Mouse (Mus musculus): ENCODE data around the gene Klhl36. TPM values are rescaled to one million over a fixed set of nuclear protein-coding genes. Genes with fewer than 3 reads are reported as not detected.
A peak's percentile ranks its signal among the peaks of the same experiment; 100 is the strongest.

Klhl36 gene
- polyA plus RNA-seq, 1 experiment from 2014 or later, result 8.6 TPM

DNA sequence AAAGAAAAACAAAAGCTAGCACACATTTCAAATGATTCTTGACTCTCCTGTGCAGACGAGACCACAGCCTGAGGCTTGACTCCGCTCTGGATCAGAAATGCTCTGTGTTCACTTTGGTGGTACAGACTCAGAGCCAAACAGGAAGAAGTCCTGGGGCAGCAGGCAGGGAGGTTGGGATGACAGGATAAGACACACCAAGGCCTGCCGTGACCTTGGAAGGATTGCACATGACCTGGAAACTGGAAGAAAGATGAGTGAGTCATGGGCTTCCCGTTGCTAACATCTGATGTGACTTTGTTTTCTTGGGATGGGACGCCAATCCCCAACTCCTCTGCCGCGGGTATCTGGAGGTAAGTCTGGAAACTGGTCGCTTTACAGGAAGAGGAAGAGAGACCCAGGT is 39.9 kb downstream of the Klhl36 start:
- no peaks in the 10 kb centered on the region; the same call in 1 of the 2 replicates for H3K4me1 ChIP-seq (ENCODE audit: control insufficient read depth, insufficient read depth, low read length)
- H3K9me3 ChIP-seq (ENCODE audit: control insufficient read depth, low read length), result no peaks in the 10 kb centered on the region
- H3K27me3 ChIP-seq (replicated peaks; ENCODE audit: control insufficient read depth, insufficient read depth, low read length), result peaks cover 17% of the 10 kb centered on the region
- H3K4me2 ChIP-seq (ENCODE audit: low read depth, low read length), result no peak overlapping the region
- WGBS, result 63% methylated on average over 8 of the region's 8 CpGs
- H3K4me3 ChIP-seq (ENCODE audit: low read depth, low read length), result no peak overlapping the region
- H3K36me3 ChIP-seq (ENCODE audit: control insufficient read depth, insufficient read depth, low read length), result no peaks in the 10 kb centered on the region
- ATAC-seq (ENCODE audit: low read depth), result no peak
- H3K27ac ChIP-seq (replicated peaks; ENCODE audit: low read depth, low read length), result no peak overlapping the region
- DNase-seq (ENCODE audit: low spot score), result no peak
- no peak overlapping the region for H3K9ac ChIP-seq (ENCODE audit: low read depth, low read length)

DNA sequence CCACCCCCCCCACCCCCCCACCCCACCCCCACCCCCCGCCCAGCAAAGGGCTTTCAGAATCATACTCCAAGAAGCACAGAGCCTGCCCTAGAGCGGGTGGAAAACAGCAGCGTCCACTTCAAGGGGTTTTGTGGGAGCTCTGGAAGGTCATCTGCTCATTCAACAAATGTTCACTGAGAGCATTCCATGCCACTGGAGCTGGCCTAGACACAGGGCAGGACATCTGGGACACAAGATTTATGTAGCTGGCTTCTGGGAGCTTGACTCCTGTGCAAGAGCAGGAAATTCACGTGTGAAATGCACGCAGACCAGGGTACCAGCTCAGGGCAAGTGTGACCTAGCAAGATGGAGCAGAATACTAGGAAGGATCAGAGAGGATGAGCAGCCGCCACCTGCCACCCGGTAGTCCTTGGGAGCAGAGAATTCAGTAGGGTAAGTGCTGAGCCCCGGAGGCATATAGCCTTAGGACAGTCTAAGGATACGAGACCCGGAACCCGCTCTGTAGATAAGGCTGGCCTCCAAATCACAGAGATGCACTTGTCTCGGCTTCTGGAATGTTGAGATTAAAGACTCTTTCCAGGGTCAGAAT is 42.4 kb downstream of the Klhl36 start:
- DNase-seq (ENCODE audit: low spot score), result no peak
- H3K9me3 ChIP-seq (ENCODE audit: control insufficient read depth, low read length), result no peaks in the 10 kb centered on the region
- H3K27ac ChIP-seq (replicated peaks; ENCODE audit: low read depth, low read length), result no peak overlapping the region
- WGBS, result 53% methylated on average over 12 of the region's 12 CpGs
- no peak overlapping the region for H3K4me2 ChIP-seq (ENCODE audit: low read depth, low read length)
- H3K36me3 ChIP-seq (ENCODE audit: control insufficient read depth, insufficient read depth, low read length), result no peaks in the 10 kb centered on the region
- H3K4me3 ChIP-seq (ENCODE audit: low read depth, low read length), result no peak overlapping the region
- no peaks in the 10 kb centered on the region for H3K4me1 ChIP-seq (ENCODE audit: control insufficient read depth, insufficient read depth, low read length)
- no peaks in the 10 kb centered on the region for H3K27me3 ChIP-seq (replicated peaks; ENCODE audit: control insufficient read depth, insufficient read depth, low read length)
- no peak overlapping the region for H3K9ac ChIP-seq (ENCODE audit: low read depth, low read length)
- ATAC-seq (ENCODE audit: low read depth), result no peak

DNA sequence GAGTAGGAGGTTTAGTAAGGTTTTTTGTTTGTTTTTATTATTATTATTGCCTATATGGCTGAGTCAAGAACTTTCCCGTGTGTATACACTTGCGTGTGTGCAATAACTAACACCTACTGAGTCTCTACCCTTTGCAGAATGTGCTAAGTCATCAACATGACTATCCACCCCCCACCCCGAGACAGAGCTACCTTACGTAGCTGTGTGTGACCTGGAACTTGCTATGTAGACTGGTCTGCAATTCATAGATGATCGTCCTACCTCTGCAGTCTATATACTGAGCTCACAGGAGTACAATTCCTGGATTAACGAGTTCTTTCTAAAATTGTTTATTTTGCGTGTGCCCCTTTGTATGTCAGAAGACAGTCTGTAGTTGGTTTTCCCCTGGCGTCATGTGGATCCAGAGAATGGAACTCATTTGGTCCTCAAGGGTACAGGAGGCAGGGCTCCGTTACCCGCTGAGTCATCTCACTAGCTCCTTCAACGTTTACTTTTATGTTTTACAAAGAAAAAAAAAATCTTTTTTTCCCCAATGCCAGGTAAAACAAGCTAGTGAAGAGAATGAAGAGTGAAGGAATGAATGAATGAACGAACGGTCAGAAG is 48.0 kb downstream of the Klhl36 start, which contains the start of gene Usp10:
Gene Usp10 (plus strand): TSS at position 417 of the 603 bp plus-strand sequence.
- Histone ChIP-seq H3K36me3 (ENCODE audit: control insufficient read depth, insufficient read depth, low read length) (no peaks in the 10 kb centered on the region), H3K27ac (replicated peaks; ENCODE audit: low read depth, low read length) (peak within 1 kb of the TSS; percentile 86), H3K4me3 (ENCODE audit: low read depth, low read length) (peak within 1 kb of the TSS; percentile 79), H3K4me2 (ENCODE audit: low read depth, low read length) (peak within 1 kb of the TSS; percentile 70), H3K4me1 (ENCODE audit: control insufficient read depth, insufficient read depth, low read length) (peaks cover 27% of the 10 kb centered on the region), H3K27me3 (replicated peaks; ENCODE audit: control insufficient read depth, insufficient read depth, low read length) (no peaks in the 10 kb centered on the region), H3K9ac (ENCODE audit: low read depth, low read length) (peak within 1 kb of the TSS; percentile 91), H3K9me3 (ENCODE audit: control insufficient read depth, low read length) (no peaks in the 10 kb centered on the region)
- DNase-seq (ENCODE audit: low spot score) (no peak), ATAC-seq (ENCODE audit: low read depth) (no peak)
- 27% methylated on average over 13 of the region's 13 CpGs for WGBS

DNA sequence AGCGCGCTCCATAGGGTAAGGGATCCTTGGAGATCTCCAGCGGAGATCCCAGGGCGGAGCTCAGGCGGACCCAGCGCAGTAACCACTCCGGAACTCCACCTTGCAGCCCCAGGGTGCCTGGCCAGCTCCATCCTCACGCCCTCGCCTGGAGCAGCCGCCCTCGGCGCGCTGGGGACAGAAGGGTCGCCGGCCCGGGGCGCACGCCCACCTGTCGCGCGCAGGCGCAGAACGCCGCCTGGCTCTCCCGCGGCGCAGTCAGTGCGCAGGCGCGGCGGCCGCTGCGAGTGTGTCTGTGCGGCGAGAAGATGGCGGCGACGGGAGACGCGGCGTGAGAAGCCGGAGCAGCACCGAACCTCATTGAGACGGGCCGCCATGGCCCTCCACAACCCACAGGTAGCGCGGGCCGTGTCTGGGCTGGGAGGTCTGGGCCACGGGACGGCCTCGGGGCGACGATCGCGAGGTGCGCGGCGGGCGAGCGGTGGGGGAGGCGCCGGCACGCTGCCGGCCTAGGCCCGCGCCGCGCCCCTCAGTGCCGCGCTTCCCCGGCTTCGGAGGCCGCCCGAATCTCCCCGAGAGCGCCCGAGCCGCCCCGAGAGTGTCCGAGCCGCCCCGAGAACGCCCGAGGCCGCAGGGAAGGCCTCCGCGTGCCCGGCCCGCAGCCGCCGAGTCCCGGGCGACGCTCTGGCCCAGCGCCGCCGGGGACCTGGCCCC is 48.6 kb downstream of the Klhl36 start, which contains the start of gene Gm20388:
Gene Gm20388 (plus strand): TSS at position 295 of the 711 bp plus-strand sequence.
- 1% methylated on average over 36 of the region's 97 CpGs for WGBS
- DNase-seq (ENCODE audit: low spot score), result peak; percentile 92

DNA sequence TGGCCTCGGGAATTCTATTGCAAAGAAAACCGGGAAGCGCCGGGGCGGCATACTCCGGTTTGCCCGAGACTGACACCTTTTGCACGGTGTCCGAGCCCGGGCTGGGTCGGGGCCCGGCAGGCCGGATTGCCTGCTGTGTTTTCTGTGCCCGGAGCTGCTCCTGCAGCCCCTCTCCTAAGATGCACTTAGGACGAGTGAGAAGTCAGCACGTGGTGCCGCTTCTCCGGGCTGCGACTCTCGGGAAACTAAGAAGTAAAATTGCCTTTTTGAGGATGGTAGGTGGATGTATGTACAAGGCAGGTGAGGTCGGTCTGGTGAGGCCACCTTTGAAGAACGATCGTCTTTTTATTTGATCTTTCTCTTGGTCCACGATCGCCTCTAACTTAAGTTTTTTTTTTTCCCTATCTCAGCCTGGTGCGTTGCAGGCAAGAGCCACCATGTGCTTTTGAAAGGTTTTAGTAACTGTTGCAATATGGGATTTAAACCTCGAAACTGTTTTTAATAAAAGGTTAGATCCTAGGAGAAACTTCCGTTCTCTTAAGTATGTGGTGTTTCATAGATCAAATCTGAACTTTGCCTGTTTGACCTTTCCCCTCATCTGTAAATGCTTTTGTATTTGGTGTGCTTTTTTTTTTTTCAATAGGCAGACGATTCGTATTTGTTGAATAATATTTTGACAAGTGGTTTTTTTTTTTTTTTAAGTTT is 49.3 kb downstream of the Klhl36 start:
- Histone ChIP-seq H3K9me3 (ENCODE audit: control insufficient read depth, low read length) (no peaks in the 10 kb centered on the region), H3K4me3 (ENCODE audit: low read depth, low read length) (peak overlapping the region; percentile 79), H3K27ac (replicated peaks; ENCODE audit: low read depth, low read length) (peak overlapping the region; percentile 86), H3K27me3 (replicated peaks; ENCODE audit: control insufficient read depth, insufficient read depth, low read length) (no peaks in the 10 kb centered on the region), H3K36me3 (ENCODE audit: control insufficient read depth, insufficient read depth, low read length) (no peaks in the 10 kb centered on the region), H3K9ac (ENCODE audit: low read depth, low read length) (peak overlapping the region; percentile 91), H3K4me1 (ENCODE audit: control insufficient read depth, insufficient read depth, low read length) (peaks cover 33% of the 10 kb centered on the region), H3K4me2 (ENCODE audit: low read depth, low read length) (peak overlapping the region; percentile 70)
- under 1% methylated on average over 30 of the region's 30 CpGs for WGBS
- peak; percentile 44 for DNase-seq (ENCODE audit: low spot score)
- peak; percentile 51 for ATAC-seq (ENCODE audit: low read depth)

More for the DNA sequence above, 48.6 kb downstream of the Klhl36 start, which contains the start of gene Gm20388:
- Histone ChIP-seq H3K36me3 (ENCODE audit: control insufficient read depth, insufficient read depth, low read length) (no peaks in the 10 kb centered on the region), H3K9ac (ENCODE audit: low read depth, low read length) (peak within 1 kb of the TSS; percentile 91), H3K9me3 (ENCODE audit: control insufficient read depth, low read length) (no peaks in the 10 kb centered on the region), H3K4me3 (ENCODE audit: low read depth, low read length) (peak within 1 kb of the TSS; percentile 79), H3K4me1 (ENCODE audit: control insufficient read depth, insufficient read depth, low read length) (peaks cover 30% of the 10 kb centered on the region), H3K4me2 (ENCODE audit: low read depth, low read length) (peak within 1 kb of the TSS; percentile 70), H3K27ac (replicated peaks; ENCODE audit: low read depth, low read length) (peak within 1 kb of the TSS; percentile 86), H3K27me3 (replicated peaks; ENCODE audit: control insufficient read depth, insufficient read depth, low read length) (no peaks in the 10 kb centered on the region)
- peak; percentile 97 for ATAC-seq (ENCODE audit: low read depth)

DNA sequence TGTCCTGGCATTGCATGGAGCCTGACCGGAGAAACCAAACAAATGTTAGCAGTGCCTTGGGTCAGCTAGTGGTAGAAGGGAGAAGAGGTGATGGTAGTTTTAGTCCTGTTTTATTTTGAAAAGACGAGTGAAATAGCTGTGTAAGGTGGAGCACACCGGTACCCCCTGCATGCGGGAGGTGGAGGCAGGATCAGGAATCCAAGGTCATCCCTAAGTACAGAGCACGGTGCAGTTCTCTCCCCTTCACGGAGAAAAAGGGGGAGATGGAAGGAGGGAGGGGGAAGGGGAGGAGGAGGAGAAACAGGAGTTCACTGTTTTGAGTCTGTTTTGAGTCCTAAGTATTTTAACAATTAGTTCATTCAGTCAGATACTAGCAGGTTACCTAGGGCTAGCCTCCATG is 50.6 kb downstream of the Klhl36 start:
- DNase-seq (ENCODE audit: low spot score), result no peak
- Histone ChIP-seq H3K4me2 (ENCODE audit: low read depth, low read length) (peak overlapping the region; percentile 70), H3K36me3 (ENCODE audit: control insufficient read depth, insufficient read depth, low read length) (no peaks in the 10 kb centered on the region), H3K9me3 (ENCODE audit: control insufficient read depth, low read length) (no peaks in the 10 kb centered on the region), H3K4me3 (ENCODE audit: low read depth, low read length) (peak overlapping the region; percentile 79), H3K4me1 (ENCODE audit: control insufficient read depth, insufficient read depth, low read length) (peaks cover 33% of the 10 kb centered on the region), H3K27me3 (replicated peaks; ENCODE audit: control insufficient read depth, insufficient read depth, low read length) (no peaks in the 10 kb centered on the region), H3K27ac (replicated peaks; ENCODE audit: low read depth, low read length) (no peak overlapping the region), H3K9ac (ENCODE audit: low read depth, low read length) (peak overlapping the region; percentile 6; the same call in 1 of the 2 replicates)
- ATAC-seq (ENCODE audit: low read depth), result no peak
- WGBS, result 46% methylated on average over 6 of the region's 6 CpGs

- Histone ChIP-seq H3K4me1 (ENCODE audit: control insufficient read depth, insufficient read depth, low read length) (peaks cover 33% of the 10 kb centered on the region), H3K4me2 (ENCODE audit: low read depth, low read length) (peak overlapping the region; percentile 70), H3K9ac (ENCODE audit: low read depth, low read length) (peak overlapping the region; percentile 6; the same call in 1 of the 2 replicates), H3K36me3 (ENCODE audit: control insufficient read depth, insufficient read depth, low read length) (no peaks in the 10 kb centered on the region), H3K4me3 (ENCODE audit: low read depth, low read length) (no peak overlapping the region), H3K27ac (replicated peaks; ENCODE audit: low read depth, low read length) (no peak overlapping the region), H3K9me3 (ENCODE audit: control insufficient read depth, low read length) (no peaks in the 10 kb centered on the region), H3K27me3 (replicated peaks; ENCODE audit: control insufficient read depth, insufficient read depth, low read length) (no peaks in the 10 kb centered on the region)
- DNase-seq (ENCODE audit: low spot score) (peak; percentile 33), ATAC-seq (ENCODE audit: low read depth) (no peak)
- WGBS, result 60% methylated on average over 3 of the region's 3 CpGs
Measured at GRCm38 (mm10) chr8:119913181-119913580, 51.1 kb downstream of the Klhl36 start.

DNA sequence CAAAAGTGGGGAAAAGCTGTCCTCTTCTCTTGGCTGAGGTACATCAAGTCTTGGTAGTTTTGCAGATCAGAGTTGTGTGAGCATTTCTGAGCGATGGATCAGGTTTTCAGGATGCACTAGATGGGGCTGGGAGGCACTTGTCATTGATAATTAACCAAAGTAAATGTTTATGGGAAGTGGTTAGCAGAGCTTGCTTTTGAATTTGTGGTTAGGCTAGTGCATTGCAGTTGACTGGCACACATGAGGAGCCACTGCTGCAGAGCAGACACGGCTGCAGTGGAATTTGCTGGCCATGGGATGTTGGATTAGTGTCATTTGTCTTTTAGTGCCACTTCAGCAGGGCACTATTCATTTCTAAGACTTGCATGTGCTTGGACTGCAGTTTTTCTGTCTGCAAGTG is 52.1 kb downstream of the Klhl36 start:
- Histone ChIP-seq H3K9me3 (ENCODE audit: control insufficient read depth, low read length) (no peaks in the 10 kb centered on the region), H3K36me3 (ENCODE audit: control insufficient read depth, insufficient read depth, low read length) (no peaks in the 10 kb centered on the region), H3K4me2 (ENCODE audit: low read depth, low read length) (no peak overlapping the region), H3K4me1 (ENCODE audit: control insufficient read depth, insufficient read depth, low read length) (peaks cover 33% of the 10 kb centered on the region), H3K27ac (replicated peaks; ENCODE audit: low read depth, low read length) (no peak overlapping the region), H3K27me3 (replicated peaks; ENCODE audit: control insufficient read depth, insufficient read depth, low read length) (no peaks in the 10 kb centered on the region), H3K4me3 (ENCODE audit: low read depth, low read length) (no peak overlapping the region), H3K9ac (ENCODE audit: low read depth, low read length) (peak overlapping the region; percentile 34; the same call in 1 of the 2 replicates)
- ATAC-seq (ENCODE audit: low read depth) (no peak), DNase-seq (ENCODE audit: low spot score) (no peak)
- 52% methylated on average over 2 of the region's 2 CpGs for WGBS
